Mouse (Mus musculus) v-Abl transformed pro-B cells (cell line): ENCODE data around the gene Cntn4.

ENCODE experiments used
- in situ Hi-C, 2 experiments: fragments of 400-800 bp; cut with MboI; formaldehyde crosslinking; loops; one replicate each; pipeline ENCODE4 v1.15.1; 2025; ENCODE audit not compliant: unreplicated experiment in 2 of 2

Gene Cntn4

GRCm38 (mm10) chr6:105677149-105678031, at the start of gene Cntn4:
TSS of gene Cntn4 (plus strand) at chr6:105677660.
- in situ Hi-C loops, result no loop called here

DNA sequence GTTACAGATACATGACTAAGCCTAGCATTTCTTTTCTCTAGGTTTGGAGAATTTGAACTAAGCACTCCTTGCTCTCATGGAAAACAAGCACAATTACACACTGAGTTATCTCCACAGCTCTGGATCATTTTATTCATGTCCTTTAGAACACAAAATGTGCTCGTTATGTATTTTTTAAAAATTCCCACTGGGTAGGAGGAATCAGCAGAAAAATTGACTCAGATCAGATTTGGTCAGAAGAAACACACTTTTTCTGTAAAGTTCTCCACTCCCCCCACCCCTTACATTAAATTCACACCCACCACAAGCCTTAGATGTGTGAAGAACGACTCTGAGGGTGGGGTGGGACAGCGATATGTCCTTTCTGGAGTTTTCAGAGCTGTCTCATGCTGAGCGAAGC, 3.2 kb upstream of the Cntn4 start:
- in situ Hi-C loops, result no loop called here

- in situ Hi-C loops, result no loop called here
Measured at GRCm38 (mm10) chr6:105675099-105675498, 2.4 kb upstream of the Cntn4 start.

- in situ Hi-C loops, result no loop called here
Measured at GRCm38 (mm10) chr6:105676637-105677036, 823 bp upstream of the Cntn4 start.

GRCm38 (mm10) chr6:105678778-105679177, 1.3 kb downstream of the Cntn4 start:
- in situ Hi-C loops, result no loop called here

DNA sequence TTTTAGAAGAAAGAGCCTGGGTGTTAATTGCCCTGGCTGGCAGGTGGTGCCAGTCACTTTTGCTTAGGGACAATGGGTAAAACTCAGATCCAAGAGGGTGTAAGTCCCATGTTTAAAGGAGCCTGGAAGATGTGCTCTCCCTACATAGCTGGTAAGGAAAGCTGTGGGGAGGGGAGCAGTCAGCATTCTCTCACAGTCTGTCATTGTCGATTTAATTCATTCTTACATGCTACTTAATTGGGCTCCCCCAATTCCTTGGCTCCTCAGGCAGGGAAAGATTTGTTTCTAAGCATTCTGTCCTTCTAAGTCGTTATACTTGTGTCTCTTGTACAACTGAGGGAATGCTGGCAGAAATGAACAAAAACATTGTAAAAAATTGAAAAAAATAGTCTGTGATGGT, 4.0 kb downstream of the Cntn4 start:
- in situ Hi-C loops, result no loop called here

- in situ Hi-C loops, result no loop called here
Measured at GRCm38 (mm10) chr6:105683251-105683650, 5.8 kb downstream of the Cntn4 start.

- in situ Hi-C loops, result no loop called here
Measured at GRCm38 (mm10) chr6:105684123-105684522, 6.7 kb downstream of the Cntn4 start.

DNA sequence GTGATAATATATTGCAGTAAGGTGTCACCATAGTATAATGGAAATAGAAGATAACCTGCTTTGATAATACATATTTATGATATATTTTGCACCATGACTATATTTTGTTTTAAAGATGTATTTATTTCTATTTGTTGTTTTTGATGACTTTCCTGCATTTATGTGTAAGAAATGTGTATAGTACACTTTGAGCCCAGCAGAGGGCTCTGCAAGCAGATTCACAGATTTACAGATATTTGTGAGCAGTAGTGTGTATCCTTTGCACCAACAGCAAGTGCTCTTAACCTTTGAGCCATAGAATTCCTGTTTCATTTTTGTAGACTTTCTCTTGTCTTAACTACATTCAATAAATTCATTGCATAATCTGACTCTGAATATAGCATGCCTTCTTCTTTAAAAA, 10.7 kb downstream of the Cntn4 start:
- in situ Hi-C loops, result no loop called here

DNA sequence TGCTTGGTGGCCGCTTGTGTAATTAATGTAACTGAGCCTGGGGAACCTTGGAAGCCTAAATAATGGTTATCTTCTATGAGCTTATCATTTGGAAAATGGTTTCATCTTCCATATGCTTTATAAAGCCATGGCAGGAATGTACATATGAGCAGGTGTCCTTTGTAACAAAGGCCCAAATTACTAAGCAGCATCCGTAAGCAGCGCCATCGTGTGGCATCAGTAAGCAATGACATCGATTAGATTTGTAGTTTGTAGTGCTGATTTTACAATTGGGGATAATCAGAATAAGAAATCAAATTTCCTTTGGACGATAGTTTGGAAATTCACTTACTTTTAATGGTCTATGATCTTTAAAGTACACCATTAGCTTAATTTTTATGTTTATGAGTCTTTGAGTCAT, 64.6 kb downstream of the Cntn4 start:
- in situ Hi-C loops, result no loop called here

DNA sequence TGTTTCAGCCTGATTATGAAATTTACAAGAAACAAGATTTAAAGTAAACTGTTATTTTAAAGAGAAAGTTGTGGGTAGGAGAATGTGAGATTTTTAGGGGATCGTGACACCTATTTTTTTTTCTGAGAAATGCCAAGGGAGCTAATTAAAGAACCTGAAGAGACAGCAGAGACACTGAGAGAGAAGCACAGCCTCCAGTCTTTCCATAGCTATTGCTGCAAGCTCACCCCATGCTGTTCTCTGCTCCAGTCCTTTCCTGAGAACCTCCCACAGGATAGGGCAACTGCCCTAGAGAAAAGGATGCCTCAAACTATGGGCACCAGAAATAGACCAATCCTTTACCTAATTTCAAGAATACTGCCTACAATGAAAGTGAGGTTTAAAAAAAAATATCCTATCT, 103.2 kb downstream of the Cntn4 start:
- in situ Hi-C loops, result no loop called here

- in situ Hi-C loops, result no loop called here
Measured at GRCm38 (mm10) chr6:105788462-105788861, 111.0 kb downstream of the Cntn4 start.

DNA sequence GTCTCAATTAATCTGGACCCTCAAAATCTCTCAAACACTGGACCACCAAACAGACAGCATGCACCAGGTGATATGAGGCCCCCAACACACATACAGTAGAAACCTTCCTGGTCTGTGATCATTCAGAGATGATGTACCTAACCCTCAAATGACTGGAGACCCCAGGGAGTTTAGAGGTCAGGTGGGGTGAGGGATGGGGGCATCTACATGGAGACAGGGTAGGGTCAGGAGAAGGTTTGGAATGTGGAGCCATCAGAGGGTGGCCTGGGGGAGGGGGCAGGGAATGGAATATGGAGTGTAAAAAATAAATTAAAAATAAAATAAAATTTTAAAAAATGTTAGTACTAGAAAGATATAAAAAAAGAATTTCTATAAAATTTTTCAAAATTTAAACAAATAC, 157.6 kb downstream of the Cntn4 start:
- in situ Hi-C loops, result no loop called here

- in situ Hi-C loops, result no loop called here
Measured at GRCm38 (mm10) chr6:105847296-105847695, 169.8 kb downstream of the Cntn4 start.

DNA sequence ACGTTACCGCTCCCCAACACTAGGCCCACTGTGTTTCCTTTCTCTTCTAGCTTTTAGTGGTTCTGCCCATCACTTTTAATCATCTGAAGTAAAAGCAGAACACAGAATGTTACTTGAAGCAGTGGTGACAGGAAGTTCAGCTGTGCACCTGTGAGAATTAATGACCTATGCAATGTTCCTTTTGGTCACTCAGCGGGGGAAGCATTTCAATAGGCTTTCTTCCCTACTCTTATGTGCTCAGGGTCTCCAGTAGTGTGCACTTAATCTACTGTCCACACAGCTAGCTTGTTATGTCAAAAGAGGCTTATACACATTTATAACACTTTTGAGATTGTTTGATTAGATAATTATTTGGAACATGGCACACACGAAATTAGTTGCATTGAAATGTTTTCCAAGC, 215.4 kb downstream of the Cntn4 start:
- in situ Hi-C loops, result no loop called here

GRCm38 (mm10) chr6:105938485-105938884, 261.0 kb downstream of the Cntn4 start:
- in situ Hi-C loops, result no loop called here

- in situ Hi-C loops, result no loop called here
Measured at GRCm38 (mm10) chr6:105939303-105939702, 261.8 kb downstream of the Cntn4 start.

DNA sequence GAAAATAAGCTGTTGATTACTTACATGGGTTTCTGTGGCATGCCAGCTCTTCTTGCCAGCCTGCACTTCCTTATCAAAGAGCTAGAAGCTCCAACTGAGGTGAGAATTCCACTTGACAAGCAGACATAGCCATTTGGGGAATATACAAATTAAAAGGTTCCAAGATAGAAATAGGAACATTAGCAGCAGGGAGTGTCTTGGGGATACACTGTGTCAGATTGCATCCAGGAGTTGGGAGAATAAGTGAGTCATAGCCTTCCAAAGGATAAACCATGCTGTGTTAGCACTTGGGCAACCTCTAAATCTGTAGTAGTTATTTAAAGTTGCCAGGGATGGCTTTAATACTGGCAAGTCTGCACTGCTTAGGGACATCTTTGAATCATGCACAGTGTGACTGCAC, 263.1 kb downstream of the Cntn4 start:
- in situ Hi-C loops, result no loop called here

DNA sequence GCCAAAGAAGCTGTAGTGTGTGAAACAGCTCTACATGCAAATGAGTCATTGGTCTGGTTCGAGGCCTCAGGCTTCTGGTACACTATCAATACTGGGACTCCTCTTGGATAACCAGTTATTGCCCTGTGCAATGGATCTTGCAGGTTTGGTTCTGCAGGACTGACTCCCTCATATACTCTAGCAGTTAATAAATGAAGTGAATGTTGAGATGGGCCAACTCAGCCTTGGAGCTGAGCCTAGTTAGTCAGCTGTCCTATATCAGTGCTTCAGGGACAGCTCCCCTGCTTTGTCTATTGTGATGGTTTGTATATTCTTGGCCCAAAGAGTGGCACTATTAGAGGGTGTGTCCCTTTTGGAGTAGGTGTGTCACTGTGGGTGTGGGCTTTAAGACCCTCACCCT, 314.0 kb downstream of the Cntn4 start:
- in situ Hi-C loops, result no loop called here

DNA sequence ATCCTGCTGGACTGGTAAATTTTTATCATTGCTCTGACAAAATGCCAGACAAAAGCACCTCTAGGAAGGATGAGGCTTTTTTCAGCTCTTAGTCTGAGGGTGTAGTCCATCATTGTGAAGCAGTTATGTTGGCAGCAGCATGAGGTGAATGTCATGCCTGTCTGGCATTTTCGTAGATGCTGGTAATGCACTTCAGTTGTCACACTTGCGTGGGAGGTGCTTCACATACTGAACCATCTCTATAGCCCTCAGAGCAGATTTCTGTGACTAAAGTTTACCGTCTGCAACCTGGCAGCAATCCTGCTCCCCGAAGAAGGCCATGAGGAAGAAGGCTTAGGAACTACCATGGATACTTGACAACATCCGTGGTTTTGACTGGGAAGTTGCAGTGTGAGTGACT, 335.6 kb downstream of the Cntn4 start:
- in situ Hi-C loops, result no loop called here

GRCm38 (mm10) chr6:106015126-106015525, 337.7 kb downstream of the Cntn4 start:
- in situ Hi-C loops, result no loop called here

- in situ Hi-C loops, result no loop called here
Measured at GRCm38 (mm10) chr6:106048878-106049277, 371.4 kb downstream of the Cntn4 start.

GRCm38 (mm10) chr6:106056123-106056522, 378.7 kb downstream of the Cntn4 start:
- in situ Hi-C loops, result no loop called here
